Mouse (Mus musculus) ovary, adult 2 months (tissue): ENCODE data around the gene Atm. TPM values are rescaled to one million over a fixed set of nuclear protein-coding genes. Genes with fewer than 3 reads are reported as not detected.

Experiments used
- polyA plus RNA-seq: library from polyadenylated mRNA; depleted of rRNA; stranded (reverse); fragments of >200 nt; gene quantifications from 2 replicates; pipeline ENCODE4 v1.2.3, GENCODE M21; 2012; rRNA removed

The Atm gene
- 0.88 and 2.3 TPM in 2 replicates for polyA plus RNA-seq

DNA sequence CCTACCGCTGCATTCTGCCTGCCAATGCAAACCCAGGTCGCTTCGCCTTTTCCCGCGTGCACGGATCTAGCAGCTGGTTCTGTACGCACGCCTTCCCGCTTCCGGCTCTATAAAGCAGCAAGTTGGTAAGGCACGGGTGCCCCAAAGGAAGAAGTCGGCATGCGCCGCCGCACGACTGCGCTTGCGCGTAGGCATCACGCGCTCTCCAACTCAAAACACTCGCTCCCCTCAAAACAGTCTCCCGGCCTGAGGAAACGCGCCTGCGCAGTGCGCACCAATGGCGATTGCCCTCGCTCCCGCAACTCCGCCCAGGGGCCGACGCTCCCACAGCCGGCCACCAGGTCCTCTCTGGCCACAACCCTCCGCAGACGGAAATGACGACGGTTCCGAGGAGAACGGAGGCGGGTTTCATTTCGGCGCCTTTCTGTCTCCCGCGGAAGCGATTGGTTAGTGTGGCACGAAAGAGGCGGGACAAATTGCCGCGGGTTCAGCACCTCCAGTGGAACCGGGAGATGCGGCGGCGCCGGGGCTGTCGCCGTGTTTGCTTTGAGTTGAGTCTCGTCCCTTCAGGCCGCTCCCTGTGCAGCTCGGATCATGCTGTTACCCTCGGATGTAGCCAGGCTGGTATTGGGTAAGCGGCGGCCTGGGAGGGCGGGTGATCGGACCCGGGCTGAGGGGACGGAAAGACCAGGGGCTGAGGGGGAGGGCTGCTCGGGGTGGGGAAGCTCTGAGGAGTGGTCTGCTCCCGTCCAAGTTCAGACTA lies at the start of gene Atm, which contains the start of gene Npat:
TSS of gene Atm (minus strand) at position 183 of the 763 bp plus-strand sequence.
TSS of gene Npat (plus strand) at position 490 of the 763 bp plus-strand sequence.

DNA sequence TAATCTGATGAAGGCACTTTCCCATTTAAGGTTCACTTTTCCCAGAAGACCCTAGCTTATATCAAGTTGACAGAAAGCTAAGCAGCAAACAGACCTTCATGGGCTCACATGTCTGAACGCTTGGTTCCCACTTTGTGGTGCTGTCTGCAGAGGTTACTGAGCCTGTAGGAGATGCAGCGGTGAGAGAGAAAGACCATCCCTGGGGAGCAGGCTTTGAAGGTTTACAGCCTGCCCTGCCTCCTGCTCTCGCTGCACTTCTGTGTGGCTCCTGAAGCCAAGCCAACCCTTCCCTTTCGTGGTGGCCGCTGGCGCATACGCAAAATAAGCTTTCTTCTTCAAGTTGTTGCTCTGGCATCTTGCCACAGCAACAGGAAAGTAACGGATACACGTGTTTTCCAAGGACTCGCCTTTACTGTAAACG lies 134.2 kb downstream of the Atm start, which contains the start of gene 4930550C14Rik:
TSS of gene 4930550C14Rik (plus strand) at position 35 of the 421 bp plus-strand sequence.

Other genes starting within 250 kb of the Atm start
- 0.24 TPM in 2 replicates for gene Exph5, start 235.1 kb downstream of the Atm start, polyA plus RNA-seq
- 12.1 and 23.5 TPM in 2 replicates for gene Kdelc2, start 152.7 kb downstream of the Atm start, polyA plus RNA-seq
- 0.16 and 0.24 TPM in 2 replicates for gene 4930550C14Rik, start 134.4 kb downstream of the Atm start, polyA plus RNA-seq
- 3.3 and 5.6 TPM in 2 replicates for gene Npat, start 307 bp upstream of the Atm start, polyA plus RNA-seq
- 19.6 and 21.5 TPM in 2 replicates for gene Acat1, start 73.6 kb upstream of the Atm start, polyA plus RNA-seq
- 6.7 and 8.7 TPM in 2 replicates for gene Cul5, start 133.3 kb upstream of the Atm start, polyA plus RNA-seq
- 0.14 TPM in 2 replicates for gene Rab39, start 169.5 kb upstream of the Atm start, polyA plus RNA-seq
- gene Slc35f2, start 234.8 kb upstream of the Atm start, polyA plus RNA-seq: 5.6 and 5.7 TPM in 2 replicates